Mouse (Mus musculus) lung, adult 2 months (tissue): Measurements from ENCODE around the gene Smoc2.

ENCODE experiments used
- CTCF ChIP-seq: fragments of 200-500 bp; IDR thresholded peaks from 2 replicates; pipeline ENCODE4 v1.5.1; 2011; ENCODE audit warnings: mild to moderate bottlenecking, low read length, control low read depth; ENCODE audit not compliant: insufficient read depth
- POLR2A ChIP-seq: fragments of 200-500 bp; IDR thresholded peaks from 2 replicates; pipeline ENCODE4 v1.6.1; 2011; ENCODE audit warnings: low read depth, mild to moderate bottlenecking, control low read depth, low read length, borderline replicate concordance; ENCODE audit errors: extremely low read depth

DNA sequence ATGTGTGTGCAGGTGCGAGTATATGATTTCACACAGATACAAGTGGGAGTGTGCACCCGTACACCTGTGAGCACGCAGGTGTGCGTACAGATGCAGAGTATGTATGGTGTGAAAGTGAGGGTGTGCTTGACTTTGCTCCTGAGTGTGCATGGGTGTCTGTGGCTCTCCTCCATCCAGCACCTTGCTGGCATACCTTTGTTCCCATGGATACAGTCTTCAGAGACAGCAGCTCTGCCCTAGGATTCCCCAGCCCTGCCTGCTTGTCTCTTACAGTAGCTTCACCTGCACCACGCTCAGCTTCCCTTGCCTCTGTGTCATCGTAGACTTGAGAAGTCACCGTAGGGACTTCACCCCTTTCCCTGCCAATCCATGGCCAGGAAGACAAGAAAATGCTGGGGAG, 51.2 kb downstream of the Smoc2 start:
- TF ChIP-seq CTCF (no peak), POLR2A (no peak)
